Mouse (Mus musculus) urinary bladder, adult 18-20 months (tissue): Measurements from ENCODE around the gene Arf1.

Source experiments
- DNase-seq, 2 experiments: peaks; one replicate each; pipeline ENCODE4 v3.0.0; 2022; ENCODE audit warnings: low spot score in 2 of 2, mixed read lengths in 2 of 2

The Arf1 gene

GRCm38 (mm10) chr11:59192059-59192386, 36.0 kb downstream of the Arf1 start, which contains the start of gene Guk1:
Gene Guk1 (minus strand): TSS chr11:59192212.
- no peak for DNase-seq

DNA sequence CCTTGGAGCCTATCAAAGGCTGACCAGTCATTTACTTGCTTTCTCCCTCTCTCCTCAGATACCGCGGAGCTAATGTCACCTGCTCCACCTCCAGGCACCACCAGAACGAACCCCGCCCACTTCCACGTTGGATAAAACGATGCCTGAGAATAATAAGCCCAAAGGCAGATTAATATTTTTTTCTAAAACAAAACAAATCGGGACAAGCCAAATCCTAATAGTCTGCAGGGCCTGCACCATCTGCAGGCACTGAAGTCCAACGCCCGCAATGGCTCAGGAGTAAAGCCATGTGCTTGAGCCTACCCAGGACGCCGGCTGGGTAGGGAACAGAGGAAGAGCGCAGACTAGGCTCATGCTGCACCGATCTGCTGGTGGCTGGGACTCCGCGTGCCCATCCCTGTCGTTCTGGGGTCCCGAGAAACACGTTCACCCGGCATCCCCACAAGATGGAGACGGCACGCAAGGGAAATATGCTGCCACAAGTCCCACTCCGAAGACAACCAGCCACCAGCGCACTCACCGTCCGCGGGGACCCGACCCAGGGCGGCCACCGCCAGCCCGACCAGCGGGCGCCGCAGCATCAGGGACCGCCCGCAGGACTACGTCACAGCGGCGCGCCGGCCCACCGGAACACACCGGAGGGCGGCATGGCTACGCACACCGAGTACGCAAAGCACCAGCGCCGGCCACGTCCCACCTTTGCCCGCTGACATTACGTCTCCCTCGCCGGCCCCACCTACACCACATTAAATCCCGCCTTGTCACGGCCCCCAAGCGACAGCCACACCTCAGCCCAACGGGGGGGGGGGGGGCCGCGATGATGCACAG, 36.6 kb downstream of the Arf1 start:
- DNase-seq: peak; percentile 84 to 86

DNA sequence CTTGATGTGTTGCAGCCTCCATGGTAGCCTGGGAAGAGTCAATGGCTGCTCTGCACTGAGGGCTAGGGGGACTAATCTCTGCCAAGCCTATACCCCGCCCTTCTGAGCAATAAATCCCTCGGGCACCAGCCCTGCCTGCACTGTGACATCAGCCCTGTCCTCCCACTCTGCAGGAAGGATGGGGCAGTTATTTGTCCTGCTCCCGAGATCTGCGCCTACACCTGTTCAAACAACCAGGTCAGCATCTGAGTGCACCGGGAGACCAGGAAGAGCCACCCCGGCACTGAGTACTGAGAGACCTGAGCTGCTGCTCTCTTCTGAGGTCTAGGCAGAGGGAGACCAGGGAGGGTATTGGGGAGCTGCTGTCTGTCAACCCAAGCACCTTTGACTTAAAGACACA, 40.4 kb downstream of the Arf1 start:
- no peak for DNase-seq

- no peak for DNase-seq
Observed at GRCm38 (mm10) chr11:59185490-59185889, 42.6 kb downstream of the Arf1 start.

DNA sequence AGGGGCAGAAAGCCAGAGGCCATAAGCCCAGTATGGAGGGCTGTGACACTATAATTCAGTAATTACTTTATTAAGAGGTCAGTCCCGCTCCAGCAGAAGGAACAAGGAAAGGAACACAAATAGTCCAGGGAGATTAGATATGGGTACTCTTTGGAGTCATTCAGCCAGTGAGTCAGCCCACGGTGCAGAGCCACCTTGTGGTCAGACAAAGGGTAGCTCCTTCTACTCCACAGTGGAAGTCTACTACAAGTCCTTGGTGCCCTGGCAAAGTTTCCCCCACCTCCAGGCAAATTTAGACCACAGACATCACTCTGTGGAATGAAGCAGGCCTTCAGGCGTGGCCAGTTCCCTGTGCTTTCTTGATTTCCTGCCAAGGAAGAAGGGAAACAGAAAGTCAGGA, 44.2 kb downstream of the Arf1 start:
- DNase-seq: peak in 1 of 2 experiments; percentile 37

GRCm38 (mm10) chr11:59182864-59183331, 45.2 kb downstream of the Arf1 start, which contains the start of gene Gjc2:
Gene Gjc2 (minus strand): TSS chr11:59183213.
- peak in 1 of 2 experiments; percentile 62 for DNase-seq

DNA sequence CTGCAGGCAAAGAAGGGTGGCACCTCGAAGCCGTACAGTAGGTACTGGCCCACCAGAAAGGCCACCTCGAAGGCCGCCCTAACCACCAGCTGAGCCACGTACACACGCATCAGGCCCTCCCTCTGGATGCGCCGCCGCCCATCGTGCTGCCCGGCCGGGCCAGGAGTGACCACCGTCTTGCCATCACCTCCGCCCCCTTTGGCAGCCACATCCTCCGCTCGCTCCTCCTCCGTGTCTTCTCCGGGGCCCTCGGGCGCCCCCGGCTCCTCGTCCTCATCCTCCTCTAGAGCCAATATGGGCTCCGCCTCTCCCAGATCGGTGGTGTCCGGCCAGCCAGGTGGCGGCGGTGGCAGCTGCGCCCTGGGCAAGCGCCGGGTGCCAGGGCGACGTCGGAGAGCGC, 51.1 kb downstream of the Arf1 start:
- DNase-seq: no peak

DNA sequence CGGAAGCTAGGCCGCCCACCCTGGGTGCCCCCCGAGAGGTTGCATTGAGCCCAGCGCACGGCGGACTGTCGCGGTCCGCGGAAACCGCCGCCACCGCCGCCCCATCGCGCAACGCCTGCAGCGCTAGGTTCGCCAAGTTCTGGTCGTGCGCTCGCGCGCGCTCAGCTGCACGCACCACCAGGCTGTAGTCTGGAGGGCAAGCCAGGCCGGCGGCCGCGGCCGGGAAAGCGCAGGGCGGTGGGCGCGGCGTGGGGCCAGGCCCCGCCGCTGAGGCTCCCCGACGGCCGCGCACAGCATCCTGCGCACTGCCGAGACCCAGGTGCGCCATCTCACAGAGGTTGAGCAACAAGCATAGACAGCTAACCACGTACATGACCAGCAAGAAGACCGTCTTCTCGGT, 51.6 kb downstream of the Arf1 start:
- DNase-seq: no peak

GRCm38 (mm10) chr11:59174189-59174838, 53.8 kb downstream of the Arf1 start:
- DNase-seq: no peak

GRCm38 (mm10) chr11:59170549-59170948, 57.5 kb downstream of the Arf1 start:
- no peak for DNase-seq

GRCm38 (mm10) chr11:59169807-59170206, 58.3 kb downstream of the Arf1 start:
- DNase-seq: no peak

DNA sequence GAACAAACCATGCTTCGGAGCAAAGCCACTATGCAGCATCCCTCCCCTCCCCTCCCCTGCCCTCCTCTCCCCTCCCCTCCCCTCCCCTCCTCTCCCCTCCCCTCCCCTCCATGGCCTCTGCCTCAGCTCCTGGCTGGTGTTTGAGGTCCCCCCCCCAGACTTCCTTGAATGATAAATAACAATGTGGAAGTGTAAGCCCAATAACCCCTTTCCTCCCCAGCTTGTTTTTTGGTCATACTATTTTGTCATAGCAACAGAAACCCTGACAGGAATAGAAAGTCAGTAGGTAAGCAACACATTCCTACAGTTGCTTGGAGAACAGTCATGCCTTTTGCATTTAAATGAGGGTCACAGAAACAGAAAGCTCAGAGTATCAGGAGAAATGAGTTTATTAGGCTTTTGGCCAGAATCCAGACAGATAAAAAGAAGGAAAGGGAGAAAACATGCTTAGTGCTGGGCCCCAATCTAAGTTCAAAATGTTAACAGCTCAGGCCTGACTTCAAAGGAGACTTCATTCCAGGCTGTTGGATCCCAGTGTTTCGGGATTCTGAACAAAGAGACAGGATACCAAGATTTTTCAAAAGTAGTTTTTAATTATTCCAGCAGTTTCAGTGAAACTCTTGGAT, 62.3 kb downstream of the Arf1 start:
- no peak for DNase-seq

DNA sequence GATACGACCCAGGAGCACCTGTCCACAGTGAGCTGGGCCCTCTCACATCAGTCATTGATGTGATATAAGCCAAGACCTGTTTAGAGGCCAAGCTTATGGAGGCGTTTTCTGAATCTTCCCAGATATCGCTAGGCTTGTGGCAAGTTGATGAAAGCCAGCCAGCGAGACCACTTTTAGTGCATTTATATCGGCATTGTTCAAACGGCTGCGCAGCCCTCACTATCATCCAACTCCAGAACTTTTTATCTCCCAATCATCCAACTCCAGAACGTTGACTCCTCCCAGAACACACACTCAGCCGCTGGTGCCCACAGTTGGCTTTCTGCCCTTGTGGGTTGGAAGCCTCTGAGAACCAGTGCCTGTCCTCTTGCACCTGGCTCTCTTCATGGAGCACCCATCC, 63.7 kb downstream of the Arf1 start:
- DNase-seq: no peak

DNA sequence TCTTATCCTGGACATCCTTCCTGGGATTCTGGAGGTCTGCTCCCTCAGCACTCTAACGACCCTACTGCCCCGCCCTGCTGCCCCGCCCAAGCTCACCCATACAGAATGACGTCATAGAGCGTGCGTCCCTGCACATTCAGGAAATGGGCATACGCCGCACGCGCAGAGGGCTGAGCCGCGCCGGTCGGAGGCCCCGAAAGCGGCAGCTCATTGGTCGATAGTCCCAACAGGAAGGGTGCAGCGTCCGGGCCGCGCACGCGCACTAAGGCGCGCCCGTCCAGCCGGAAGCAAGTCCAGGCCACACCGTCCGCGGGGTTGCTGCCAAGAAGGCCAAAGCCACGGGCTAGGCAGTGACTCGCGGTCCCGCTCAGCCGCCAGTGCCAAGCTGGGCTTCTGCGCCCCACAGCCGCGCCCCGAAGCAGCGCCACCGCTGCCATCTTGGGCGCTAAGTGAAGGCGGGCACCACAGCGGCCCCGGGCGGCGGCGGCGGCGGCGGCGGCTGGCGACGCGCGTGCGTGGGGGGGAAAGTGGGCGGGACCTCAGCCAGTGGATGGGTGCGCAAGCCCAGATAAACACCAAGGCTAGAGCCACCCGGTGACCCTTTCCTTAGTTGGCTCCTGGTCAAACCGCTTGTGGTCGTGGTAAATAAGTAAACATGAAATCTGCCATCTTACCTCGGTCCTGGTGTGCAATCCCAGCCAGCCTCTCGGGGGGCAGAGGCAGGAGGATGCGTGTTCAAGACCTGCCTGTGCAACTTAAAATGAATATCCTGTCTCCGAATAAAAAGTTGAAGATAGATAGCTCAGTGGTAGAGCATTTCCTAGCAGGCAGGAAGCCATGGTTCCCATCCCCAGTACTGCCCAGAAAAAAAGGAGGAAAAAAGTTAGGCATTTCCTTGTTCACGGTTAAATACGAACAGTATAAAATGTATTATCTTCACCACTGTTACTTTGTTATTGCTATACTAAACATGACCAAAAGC, 64.5 kb downstream of the Arf1 start, which contains the start of gene Iba57:
Gene Iba57, minus strand, starts transcription at position 485 of the 982 bp plus-strand sequence.
- DNase-seq: peak; percentile 95 to 98

- DNase-seq: no peak
Observed at GRCm38 (mm10) chr11:59162443-59163254, 65.4 kb downstream of the Arf1 start.
